Mouse (Mus musculus): Measurements from ENCODE around the gene Grap2. TPM values are rescaled to one million over a fixed set of nuclear protein-coding genes. Genes with fewer than 3 reads are reported as not detected.
A peak's percentile ranks its signal among the peaks of the same experiment; 100 is the strongest.

The Grap2 gene
- total RNA-seq (2015; ENCODE audit: low replicate concordance): 138 and 159 TPM in 2 replicates
- 126 and 164 TPM in 2 replicates for total RNA-seq (2017; ENCODE audit: low replicate concordance)

DNA sequence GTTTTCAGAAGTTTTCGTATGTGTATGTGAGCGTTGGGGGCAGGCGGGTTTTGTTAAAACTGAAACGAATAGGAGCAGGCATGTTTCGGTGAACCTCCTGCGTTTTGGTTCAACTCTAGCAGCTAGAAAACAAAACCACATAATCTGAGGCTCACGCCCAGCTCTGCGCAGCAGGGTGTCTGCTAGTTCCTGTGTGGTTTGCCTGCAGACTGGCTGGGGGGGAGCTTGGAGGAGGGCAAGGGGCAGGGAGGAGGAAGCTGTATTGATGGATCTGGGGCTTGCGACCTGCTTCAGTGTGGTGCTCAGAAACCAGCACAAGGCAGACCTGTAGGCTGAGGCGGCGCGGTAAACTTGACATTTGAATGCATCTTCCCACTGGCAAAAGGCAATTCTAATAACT lies at the start of gene Grap2:
Gene Grap2 (plus strand): TSS at position 304 of the 400 bp plus-strand sequence.
- no peak for ATAC-seq (replicated peaks; ENCODE audit: low FRiP score, poor library complexity, severe bottlenecking)

DNA sequence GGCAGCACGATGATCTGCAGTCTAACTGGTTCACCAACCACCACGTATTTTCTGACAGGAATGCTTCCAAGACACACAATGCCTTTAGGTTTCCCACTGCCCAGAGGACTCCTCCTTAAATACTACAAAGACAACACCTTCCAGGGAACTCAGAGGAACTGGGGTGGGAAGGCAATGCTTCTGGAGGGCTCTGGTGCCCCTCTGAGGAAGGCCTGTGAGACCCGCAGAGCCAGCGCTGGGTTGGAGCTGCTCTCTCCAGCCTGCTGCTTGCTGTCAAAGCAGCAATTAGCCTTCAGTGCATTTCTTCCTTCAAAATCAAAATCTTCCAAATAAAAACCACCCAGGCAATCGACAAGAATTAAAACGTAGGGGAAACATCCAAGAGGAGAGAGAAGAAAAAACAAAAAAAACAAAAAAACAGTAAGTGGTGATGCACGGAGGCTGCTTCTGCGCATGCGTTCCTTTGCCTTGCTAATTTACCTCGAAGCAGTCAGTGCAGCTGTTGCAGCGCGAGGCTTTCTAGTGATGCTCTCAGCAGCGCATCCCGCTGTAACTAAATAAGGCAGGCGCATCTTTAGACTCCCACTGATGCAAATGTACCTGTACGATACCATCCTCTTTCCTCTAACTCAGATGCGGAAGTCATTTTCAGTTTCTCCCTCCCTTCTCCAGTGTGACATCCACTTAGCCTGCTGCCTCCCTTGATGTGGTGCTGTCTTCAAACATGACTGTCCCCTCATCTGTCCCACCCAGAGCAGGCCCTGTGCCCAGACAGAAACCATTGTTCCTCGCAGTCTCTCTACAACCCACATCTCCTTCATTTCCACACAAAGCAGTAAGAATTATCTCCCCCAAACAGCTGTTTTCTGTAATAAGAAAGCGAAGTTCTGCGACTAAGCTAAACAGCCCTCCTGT lies 42.2 kb upstream of the Grap2 start:
- ATAC-seq (replicated peaks; ENCODE audit: low FRiP score, poor library complexity, severe bottlenecking): no peak

DNA sequence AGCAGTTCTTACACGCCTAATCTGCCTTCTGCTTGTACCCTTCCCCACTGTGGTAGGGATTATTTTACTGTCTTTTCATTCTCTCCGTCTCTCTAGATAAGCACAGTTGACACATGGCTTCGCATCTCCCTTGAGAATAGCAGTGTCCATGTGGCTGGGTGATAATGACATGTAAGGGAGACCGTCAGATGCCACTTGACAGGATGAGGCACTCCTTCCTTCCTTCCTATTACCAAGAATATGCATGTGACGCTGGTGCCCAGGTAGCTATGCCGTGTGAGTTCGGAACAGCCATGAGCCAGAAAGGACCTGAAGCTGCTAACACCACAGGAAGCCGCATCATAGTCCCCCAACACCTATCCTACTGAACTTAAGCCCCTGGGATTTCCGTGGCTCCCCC lies 41.4 kb upstream of the Grap2 start:
- 0 out of 2 replicates have a peak, but pooled peaks have one; percentile 26 for ATAC-seq (replicated peaks; ENCODE audit: low FRiP score, poor library complexity, severe bottlenecking)

DNA sequence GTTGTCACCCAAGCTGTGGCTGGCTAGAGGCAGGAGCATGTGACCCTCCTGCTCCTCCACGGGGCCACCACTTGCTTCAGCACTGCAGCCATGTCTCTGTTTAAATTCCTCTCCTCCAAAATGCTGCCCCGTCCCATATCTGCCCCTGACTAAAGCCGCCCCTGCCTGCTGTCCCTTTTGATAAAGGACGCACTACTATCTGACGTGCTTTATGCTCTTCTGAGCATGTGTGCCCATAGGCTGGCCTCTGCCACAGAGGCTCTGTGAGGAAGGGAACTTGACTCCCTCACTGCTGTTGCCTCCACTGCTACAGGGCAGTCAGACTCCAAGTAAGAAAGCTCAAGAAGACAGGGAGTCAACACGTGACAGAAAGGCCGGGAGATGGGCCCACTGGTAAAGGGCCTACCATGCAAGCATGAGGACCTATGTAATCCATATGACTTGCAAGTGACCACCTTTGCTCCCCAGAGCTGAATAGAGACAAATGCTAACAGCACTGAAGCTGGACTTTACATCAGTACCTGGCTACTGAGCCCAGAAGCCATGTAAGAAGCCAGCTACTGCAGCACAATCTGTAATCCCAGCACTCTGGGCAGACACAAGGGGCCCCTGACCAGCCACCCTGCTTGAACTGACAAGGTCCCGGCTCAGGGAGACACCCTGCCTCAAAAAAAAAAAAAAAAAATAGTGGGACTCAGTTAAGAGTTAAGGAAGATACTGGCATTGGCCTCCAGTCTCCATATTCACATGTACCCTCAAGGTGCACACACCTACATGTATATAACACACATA lies 39.9 kb upstream of the Grap2 start:
- ATAC-seq (replicated peaks; ENCODE audit: low FRiP score, poor library complexity, severe bottlenecking): peak; percentile 82

DNA sequence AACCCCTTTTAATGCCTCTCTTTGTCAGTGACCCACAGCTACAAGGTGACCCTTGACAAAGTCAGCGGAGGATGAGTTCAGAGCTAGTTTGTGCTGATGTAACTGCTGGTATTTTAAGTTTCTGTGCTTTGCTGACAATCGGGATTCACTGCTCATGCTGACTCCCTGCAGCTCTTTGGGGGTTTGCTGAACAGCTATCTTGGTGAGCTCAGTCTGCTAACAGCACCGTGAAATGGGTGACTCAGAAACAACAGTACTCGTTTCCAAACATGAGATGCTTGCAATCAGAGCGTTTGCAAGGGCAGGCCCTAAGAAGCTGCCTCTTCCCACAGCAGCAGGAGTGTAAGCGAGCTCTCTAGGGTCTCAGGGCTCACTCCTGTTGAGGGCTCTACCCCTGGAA lies 39.1 kb upstream of the Grap2 start:
- ATAC-seq (replicated peaks; ENCODE audit: low FRiP score, poor library complexity, severe bottlenecking): no peak

DNA sequence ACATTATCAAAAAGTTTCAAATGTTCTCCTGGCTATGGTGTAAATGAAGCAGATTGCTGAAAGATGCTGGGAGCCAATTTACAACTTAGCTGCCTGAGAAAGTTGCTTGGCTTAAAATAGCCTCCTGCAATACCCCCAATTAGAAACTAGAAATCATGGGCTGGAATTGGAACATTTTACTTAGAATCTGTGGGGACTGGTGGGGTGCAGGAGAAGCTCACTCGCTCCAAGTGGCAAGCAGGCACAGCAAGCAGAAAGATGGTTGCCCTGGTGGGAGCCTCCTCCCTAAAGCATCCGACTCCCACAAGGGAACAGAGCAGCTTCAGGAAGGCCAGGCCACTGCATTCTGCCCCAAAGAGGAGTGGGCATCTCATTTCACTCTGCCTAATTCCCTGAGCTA lies 36.3 kb upstream of the Grap2 start:
- ATAC-seq (replicated peaks; ENCODE audit: low FRiP score, poor library complexity, severe bottlenecking): no peak

DNA sequence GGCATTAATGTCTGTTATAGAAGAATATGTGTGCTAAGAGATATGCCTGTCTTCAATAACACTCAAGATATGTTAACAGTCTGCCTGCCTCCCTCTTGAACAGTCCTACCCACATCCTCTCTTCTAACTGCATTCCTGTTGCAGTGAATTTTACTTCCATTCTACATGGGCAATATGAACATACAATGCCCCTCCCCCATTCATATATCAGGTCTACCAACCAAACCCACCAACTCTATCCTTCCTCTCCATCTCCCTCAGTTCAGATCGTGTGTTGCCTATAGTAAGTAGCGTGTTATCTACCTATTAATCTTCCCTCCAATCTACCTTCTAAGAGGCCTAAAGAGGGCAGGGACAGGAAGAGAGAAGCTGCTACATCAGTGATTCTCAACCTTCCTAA lies 34.3 kb upstream of the Grap2 start:
- no peak for ATAC-seq (replicated peaks; ENCODE audit: low FRiP score, poor library complexity, severe bottlenecking)

DNA sequence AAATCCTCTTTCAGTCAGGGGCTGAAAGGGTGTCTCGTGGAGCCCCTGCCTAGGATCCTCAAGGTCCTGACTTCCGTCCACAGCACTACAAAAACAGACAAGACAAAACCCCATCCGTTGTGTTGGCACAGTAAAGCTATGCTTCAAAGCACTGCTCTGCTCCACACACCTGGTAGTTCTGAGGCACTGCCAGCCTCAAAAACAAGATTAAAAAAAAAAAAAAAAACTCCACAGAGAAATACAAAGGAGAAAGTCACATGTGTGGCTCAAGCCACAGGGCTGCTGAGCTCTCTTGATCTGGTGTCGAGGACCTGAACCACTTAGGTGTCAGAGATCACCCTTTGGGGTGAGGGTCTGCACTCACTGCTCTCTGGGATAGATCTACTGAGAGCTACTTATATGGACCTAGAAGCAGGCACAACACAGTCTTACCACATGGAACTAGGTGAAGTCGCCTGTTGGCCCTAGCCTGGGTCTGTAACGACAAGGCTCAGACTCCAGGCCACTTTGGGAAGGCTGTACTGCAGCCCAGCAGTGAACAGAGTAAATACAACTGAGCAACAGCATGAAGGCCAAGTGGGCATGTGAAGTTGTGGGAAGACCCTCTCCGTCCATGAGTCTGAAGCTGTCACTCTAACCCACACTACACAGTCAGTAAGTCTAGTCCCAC lies 33.6 kb upstream of the Grap2 start:
- no peak for ATAC-seq (replicated peaks; ENCODE audit: low FRiP score, poor library complexity, severe bottlenecking)

DNA sequence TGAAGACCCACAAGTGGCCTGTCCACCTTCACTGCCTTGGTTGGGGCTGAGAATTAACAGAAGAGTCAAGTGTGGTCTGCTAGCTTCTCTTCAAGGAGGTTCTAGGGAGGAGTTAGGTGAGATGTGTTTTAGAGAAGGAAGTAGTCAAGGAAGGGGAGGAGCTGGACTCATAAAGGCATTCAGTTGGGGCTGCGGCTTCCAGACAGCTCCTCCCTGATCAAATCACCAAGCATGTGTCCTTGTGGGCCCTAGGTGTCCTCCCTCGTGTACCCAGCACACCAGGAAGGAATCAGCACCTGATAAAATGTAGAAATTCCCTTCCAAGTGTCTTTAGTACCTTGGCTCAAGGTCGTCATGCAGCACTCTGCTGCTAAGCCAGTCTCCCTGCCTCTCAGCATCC lies 28.3 kb upstream of the Grap2 start:
- no peak for ATAC-seq (replicated peaks; ENCODE audit: low FRiP score, poor library complexity, severe bottlenecking)

DNA sequence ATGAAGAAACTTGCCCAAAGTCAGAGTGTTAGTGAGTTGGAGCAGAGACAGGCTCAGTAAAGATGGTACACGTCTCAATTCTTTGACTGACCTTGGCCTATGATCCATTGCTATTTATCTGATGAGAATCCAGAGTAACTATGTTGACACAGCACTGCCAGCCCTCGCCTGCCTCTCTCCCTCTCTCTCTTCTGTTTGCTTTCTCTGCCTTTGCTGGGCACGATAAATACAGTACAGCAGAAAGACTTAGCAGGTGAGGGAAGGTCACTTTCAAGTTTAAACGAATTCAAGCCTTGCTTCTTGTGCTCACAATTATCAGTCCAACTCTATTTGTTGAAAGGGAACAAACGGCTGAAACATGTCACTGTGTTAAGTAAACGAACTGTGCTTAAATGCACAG lies 27.0 kb upstream of the Grap2 start:
- ATAC-seq (replicated peaks; ENCODE audit: low FRiP score, poor library complexity, severe bottlenecking): no peak

DNA sequence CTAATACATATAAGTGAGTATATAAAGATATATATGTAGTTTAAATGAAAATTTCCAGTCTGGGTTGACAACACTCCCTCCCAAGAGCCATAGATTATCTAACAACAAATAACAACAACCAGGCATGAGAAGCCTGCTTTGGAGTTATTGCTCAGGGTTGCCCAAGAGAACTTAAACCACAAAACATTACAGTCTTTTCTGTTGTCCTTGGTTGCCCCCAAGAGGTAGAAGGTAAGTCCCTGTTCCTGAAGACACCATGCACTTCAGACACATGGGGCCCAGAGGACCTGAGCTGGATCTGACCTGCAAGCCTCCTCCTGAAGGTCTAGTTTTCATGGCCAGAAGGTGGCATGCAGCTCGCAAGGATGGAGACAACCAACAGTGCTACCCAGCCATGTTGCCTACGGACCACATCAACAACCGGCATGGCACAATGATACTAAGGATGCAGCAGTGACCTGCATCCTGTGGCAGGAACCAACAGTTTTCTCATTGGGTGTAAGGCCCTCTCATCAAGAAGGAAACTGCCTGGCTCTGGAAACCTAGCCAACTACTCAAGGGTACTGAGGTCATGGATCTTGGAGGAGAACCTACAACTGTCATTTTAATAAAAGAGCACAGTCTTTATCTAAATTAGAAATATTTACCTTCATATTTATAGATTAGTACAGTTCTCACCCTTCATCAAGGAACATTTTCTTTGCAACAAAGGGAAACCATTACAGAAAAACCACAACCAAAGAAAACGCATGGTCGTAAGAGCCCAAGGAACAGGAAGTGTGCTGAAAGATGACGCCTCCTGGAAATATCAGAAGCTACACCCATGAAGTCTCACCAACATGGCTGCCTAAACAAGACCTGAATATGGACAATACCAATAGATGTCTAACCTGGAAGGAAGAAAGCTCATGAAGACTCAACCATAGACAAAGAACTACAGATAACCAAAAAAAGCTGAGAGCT lies 17.3 kb upstream of the Grap2 start:
- no peak for ATAC-seq (replicated peaks; ENCODE audit: low FRiP score, poor library complexity, severe bottlenecking)

DNA sequence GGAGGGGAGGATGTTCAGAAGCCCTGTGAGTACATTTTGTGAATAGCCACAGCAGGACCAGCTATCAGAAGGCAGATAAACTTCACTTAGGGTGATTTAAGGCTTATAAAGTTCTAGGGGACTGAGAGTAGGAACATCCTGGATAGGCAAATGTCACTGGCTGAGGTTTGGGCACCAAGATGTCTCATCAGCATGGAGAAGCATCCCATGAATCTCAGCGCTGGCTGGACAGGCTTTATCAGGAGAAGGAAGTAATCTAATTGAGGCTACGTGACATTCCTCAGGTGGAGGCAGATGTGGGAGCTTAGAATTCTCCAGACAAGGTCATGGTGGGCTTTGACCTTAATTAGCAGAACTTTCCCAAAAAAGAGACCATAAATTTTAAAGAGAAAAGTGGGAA lies 16.4 kb upstream of the Grap2 start:
- no peak for ATAC-seq (replicated peaks; ENCODE audit: low FRiP score, poor library complexity, severe bottlenecking)

DNA sequence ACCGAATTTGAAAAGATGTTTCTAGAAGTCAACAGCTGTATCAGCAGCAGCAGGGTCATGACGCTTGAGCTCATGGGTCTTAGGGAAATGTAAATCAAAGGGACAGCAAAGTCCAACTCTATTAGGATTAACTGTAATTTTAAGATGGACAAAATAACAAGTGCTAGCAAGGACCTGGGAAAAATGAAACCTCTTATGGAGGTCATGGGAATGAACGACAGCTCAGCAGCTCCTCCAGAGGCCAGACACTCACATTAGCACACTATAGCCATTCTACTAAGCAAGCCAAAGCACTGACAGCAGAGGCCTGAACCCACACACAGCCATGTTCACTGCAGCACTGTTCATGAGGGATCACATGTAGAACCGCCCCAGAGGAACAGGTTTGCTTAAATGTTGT lies 14.6 kb upstream of the Grap2 start:
- no peak for ATAC-seq (replicated peaks; ENCODE audit: low FRiP score, poor library complexity, severe bottlenecking)

DNA sequence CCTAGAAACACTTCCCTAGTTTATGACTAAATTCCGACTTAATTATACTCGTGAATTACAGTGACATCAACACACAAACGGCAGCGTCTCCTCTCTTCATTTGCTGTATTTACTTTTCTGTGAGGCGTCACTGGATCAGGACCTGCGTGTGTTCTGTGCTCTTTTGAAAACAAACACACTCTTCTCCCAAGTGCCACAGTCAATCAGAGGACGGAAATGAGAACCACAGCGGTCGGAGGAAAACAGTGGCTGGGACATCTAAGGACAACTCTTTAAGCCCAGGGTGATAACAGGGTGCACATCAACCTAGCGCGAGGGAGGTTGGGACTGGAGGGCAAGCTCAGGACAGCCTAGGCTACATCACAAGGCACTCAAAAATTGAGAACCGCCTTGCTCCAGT lies 12.9 kb upstream of the Grap2 start:
- no peak for ATAC-seq (replicated peaks; ENCODE audit: low FRiP score, poor library complexity, severe bottlenecking)

DNA sequence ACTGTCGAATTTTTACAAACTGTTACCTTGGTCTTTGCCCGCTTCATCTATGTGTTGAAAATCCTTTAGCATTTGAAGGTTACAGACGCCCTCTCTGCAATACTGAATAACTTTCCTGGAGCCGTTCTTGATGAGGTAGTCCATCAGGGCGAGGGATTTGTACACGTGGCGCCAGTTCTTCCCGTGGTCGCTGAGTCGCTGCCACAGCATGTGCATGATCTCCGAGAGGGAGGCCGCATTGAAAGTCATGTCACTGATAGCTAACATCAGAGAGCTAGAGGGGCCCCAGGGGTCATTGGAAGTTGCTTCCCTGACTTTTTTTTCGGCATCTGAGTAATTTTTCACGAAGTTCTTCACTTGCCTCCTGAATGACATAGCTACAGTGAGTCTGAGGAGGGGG lies 12.4 kb upstream of the Grap2 start:
- ATAC-seq (replicated peaks; ENCODE audit: low FRiP score, poor library complexity, severe bottlenecking): no peak

DNA sequence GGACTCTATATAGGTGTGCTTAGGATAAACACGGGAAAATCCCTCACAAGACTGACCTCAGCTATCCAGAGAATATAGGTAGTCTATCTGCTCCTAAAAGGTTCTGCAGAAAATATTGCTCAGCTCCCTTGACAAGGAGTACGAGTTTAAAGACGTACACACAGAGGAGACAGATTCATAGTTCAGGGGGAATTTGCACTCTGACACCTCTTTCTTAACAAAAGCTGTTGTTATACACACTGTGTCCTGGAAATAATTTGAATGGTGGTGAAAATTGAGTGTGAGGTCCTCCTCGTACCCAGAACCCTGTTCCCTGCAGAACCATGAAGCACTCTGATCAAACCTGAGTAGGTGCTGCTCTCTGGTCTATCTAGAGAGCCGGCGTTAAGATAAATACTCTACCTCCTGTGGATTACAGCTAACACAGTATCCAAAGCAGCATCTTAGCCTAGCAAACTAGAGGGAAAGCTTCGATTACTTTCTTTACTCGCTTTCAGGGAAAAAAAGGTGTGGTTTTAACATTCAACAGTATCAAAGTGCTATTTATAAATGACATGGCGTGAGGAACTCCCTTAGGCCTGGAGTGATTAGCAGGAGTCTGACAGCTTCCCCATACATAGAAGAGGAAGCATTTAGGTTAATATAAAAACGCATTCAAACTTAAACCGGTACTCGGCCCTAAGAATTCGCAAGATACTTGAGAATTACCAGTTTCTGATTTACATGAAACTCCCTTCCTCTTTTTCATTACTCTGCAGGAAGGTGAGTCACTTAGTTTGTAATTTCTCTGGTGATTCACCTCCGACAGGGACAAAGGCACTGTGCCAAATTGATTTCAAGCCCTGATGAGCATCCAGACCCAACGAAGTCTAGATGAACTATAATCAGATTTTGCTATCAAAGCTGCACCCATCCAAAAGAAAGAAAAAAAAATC lies 11.5 kb upstream of the Grap2 start:
- ATAC-seq (replicated peaks; ENCODE audit: low FRiP score, poor library complexity, severe bottlenecking): no peak

DNA sequence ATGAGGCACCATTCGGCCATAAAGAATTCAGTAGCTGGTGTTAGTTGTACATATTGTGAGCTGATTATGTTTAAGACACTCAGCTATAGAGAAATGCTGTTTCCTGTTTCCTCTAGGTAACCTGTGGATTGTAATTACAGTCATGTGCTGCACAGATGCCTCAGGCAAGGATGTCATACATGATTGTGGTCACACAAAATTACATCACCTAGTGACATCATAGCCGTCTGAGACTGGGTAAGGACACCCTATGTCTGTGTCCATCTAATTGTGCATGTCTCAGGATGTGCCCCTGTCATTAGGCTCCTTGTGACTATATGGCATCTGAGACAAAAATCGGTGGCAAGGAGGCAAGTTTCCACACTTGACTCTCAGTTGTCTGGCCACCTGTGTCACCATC lies 9.9 kb upstream of the Grap2 start:
- no peak for ATAC-seq (replicated peaks; ENCODE audit: low FRiP score, poor library complexity, severe bottlenecking)

DNA sequence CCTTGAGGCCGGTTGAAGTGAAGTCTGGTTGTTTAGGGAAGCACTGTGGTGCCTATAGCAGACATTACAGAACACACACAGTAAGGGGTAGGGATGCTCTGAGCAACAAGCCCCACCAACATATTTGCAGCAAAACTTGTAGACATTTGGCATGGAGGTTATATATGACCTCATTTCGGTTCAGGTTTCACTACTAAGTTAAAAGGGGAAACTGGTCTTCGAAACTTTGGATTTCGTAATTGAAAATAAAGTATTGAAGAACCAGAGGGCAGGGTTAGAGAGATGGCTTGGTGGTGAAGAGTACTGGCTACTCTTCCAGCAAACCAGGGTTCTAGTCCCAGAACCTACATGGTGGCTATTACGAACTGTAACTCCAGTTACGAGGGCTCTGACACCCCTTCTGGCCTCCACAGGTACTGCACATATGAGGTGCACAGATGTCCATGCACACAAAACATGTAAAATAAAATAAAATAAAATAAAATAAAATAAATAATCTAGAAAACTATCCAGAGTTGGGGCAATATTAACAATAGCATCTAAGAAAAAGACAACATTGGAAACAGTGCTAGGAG lies 8.7 kb upstream of the Grap2 start:
- peak; percentile 68; the same call in 1 of the 2 replicates for ATAC-seq (replicated peaks; ENCODE audit: low FRiP score, poor library complexity, severe bottlenecking)

All from erythroblast, adult 5-6 weeks (primary cell).